Mouse (Mus musculus) gastrocnemius, postnatal 36 days (tissue): Measurements from ENCODE around the gene Aldh16a1. TPM values are rescaled to one million over a fixed set of nuclear protein-coding genes. Genes with fewer than 3 reads are reported as not detected.

Source experiments
- DNase-seq, 2 experiments: peaks; one replicate each; pipeline ENCODE4 v3.0.0; 2022
- intact Hi-C: fragments of 180-260 bp; cut with DNase I; formaldehyde crosslinking; loops from one replicate; pipeline ENCODE4 v1.15.1; 2025
- long read RNA-seq, 2 experiments: library from polyadenylated mRNA; stranded (forward); transcript quantifications; one replicate each; pipeline ENCODE4 v2.0.0; 2021
- total RNA-seq, 2 experiments: library from RNA; stranded (reverse); gene quantifications; 2 replicates each; pipeline ENCODE4 v1.2.3; 2021

Aldh16a1 gene
- 10 to 100 TPM; 10.6 to 14.3 TPM for total RNA-seq
- long read RNA-seq, experiment 1, partial matches to known transcripts, result 2 of 4 reads
- long read RNA-seq, experiment 1, other reads (novel, unspliced or antisense), result 1 of 4 reads
- long read RNA-seq, experiment 2, partial matches to known transcripts, result 3 of 7 reads
- long read RNA-seq, experiment 2, other reads (novel, unspliced or antisense), result 2 of 7 reads

GRCm38 (mm10) chr7:45154096-45154992 is at the start of gene Aldh16a1, which contains the start of gene Pih1d1:
Aldh16a1 (minus strand) TSS chr7:45154584.
Pih1d1 (plus strand) TSS chr7:45154303.
- DNase-seq, result peak; percentile 96
- intact Hi-C loops, result no loop called here

GRCm38 (mm10) chr7:45202654-45203053 is 48.3 kb upstream of the Aldh16a1 start:
- intact Hi-C loops, result no loop called here
- DNase-seq, result no peak

- no peak for DNase-seq
- intact Hi-C loops, result loop anchor here (1.0 to 5.0 kb wide), 2 partner anchors 37 to 122 kb away; no protein-coding TSS in a partner anchor
These were observed 44.6 kb upstream of the Aldh16a1 start for GRCm38 (mm10) chr7:45198961-45199360.

- DNase-seq, result peak; percentile 66 to 76
- intact Hi-C loops, result loop anchor here (1.0 to 5.0 kb wide), 2 partner anchors 36 to 121 kb away; no protein-coding TSS in a partner anchor
These were observed 44.1 kb upstream of the Aldh16a1 start for GRCm38 (mm10) chr7:45198435-45198834.

GRCm38 (mm10) chr7:45196994-45197393 is 42.6 kb upstream of the Aldh16a1 start:
- no peak for DNase-seq
- intact Hi-C loops, result loop anchor here (5.0 kb wide), 1 partner anchor 120 kb away; no protein-coding TSS in a partner anchor

GRCm38 (mm10) chr7:45196176-45196535 is 41.8 kb upstream of the Aldh16a1 start:
- intact Hi-C loops, result loop anchor here (5.0 kb wide), 1 partner anchor 119 kb away; no protein-coding TSS in a partner anchor
- DNase-seq, result no peak

- no peak for DNase-seq
- intact Hi-C loops, result loop anchor here (5.0 kb wide), 1 partner anchor 118 kb away; no protein-coding TSS in a partner anchor
These were observed 41.2 kb upstream of the Aldh16a1 start for GRCm38 (mm10) chr7:45195341-45196175.

- intact Hi-C loops, result no loop called here
- DNase-seq, result no peak
These were observed 39.7 kb upstream of the Aldh16a1 start for GRCm38 (mm10) chr7:45193871-45194785.

GRCm38 (mm10) chr7:45193406-45193805 is 39.0 kb upstream of the Aldh16a1 start:
- DNase-seq, result no peak
- intact Hi-C loops, result no loop called here

- intact Hi-C loops, result no loop called here
These were observed 38.4 kb upstream of the Aldh16a1 start for GRCm38 (mm10) chr7:45192585-45193310.

GRCm38 (mm10) chr7:45191803-45192363 is 37.5 kb upstream of the Aldh16a1 start:
- intact Hi-C loops, result no loop called here
- DNase-seq, result peak; percentile 34 to 41

More at GRCm38 (mm10) chr7:45192585-45193310, 38.4 kb upstream of the Aldh16a1 start:
- no peak for DNase-seq

- no peak for DNase-seq
- intact Hi-C loops, result no loop called here
These were observed 36.8 kb upstream of the Aldh16a1 start for GRCm38 (mm10) chr7:45191161-45191560.

GRCm38 (mm10) chr7:45190186-45190585 is 35.8 kb upstream of the Aldh16a1 start:
- DNase-seq, result no peak
- intact Hi-C loops, result no loop called here

GRCm38 (mm10) chr7:45189600-45189999 is 35.2 kb upstream of the Aldh16a1 start:
- no peak for DNase-seq
- intact Hi-C loops, result no loop called here

- no peak for DNase-seq
- intact Hi-C loops, result no loop called here
These were observed 31.5 kb upstream of the Aldh16a1 start for GRCm38 (mm10) chr7:45185921-45186320.

GRCm38 (mm10) chr7:45183672-45184071 is 29.3 kb upstream of the Aldh16a1 start:
- no peak for DNase-seq
- intact Hi-C loops, result no loop called here

- DNase-seq, result no peak
- intact Hi-C loops, result no loop called here
These were observed 28.2 kb upstream of the Aldh16a1 start for GRCm38 (mm10) chr7:45182606-45183005.

GRCm38 (mm10) chr7:45182199-45182601 is 27.8 kb upstream of the Aldh16a1 start:
- intact Hi-C loops, result no loop called here
- peak; percentile 75 to 80 for DNase-seq
